Comparison of ENCODE assay signal across 8 mouse cellular contexts in the genomic region with DNA sequence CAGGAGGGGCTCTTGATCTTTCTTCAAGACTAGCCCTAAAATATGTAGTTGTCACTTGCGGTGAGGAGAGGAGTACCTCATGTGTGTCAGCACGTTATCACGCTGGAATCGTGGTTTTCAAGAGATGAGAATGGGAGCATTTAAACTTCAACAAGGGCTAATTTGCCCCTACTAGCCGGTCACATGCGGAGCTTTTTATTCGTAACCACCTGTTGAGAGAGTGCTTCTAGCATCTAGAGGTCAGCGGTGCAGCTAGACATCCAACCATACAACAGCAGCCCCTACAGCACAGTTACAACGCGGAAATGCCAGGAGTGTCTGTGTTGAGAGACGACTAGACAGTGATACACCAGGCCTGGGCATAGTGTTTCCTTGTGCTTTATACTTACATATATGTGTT. TPM values are rescaled to one million over a fixed set of nuclear protein-coding genes. Genes with fewer than 3 reads are reported as not detected.
DNase-seq lines count a peak whose midpoint lies in the region; ATAC-seq and TF ChIP-seq lines count a peak whose summit lies in the region.

No protein-coding gene starts in this region.

- no peak for TF ChIP-seq POLR2A in bone marrow macrophage, adult 2 months (IDR thresholded peaks at IDR 0.05; ENCODE audit: borderline replicate concordance, low read depth, low read length)

- peaks cover 33% of the 10 kb centered on the region for H3K36me3 ChIP-seq in heart, embryonic 13.5 days
- peaks cover 9% of the 10 kb centered on the region for H3K36me3 ChIP-seq in liver, embryonic 11.5 days (ENCODE audit: control insufficient read depth, insufficient read depth, low read length)
- peaks cover 28% of the 10 kb centered on the region for H3K36me3 ChIP-seq in stomach, embryonic 14.5 days (ENCODE audit: control insufficient read depth, insufficient read depth, low read length)

- peak overlapping the region; percentile 96 for H3K27ac ChIP-seq in layer of hippocampus, adult 2 months
- peak overlapping the region; percentile 76; the same call in 1 of the 2 replicates for H3K27ac ChIP-seq in bone marrow macrophage, adult 2 months (ENCODE audit: insufficient read depth, low read depth, low read length)
- H3K27ac ChIP-seq in heart, embryonic 13.5 days (replicated peaks) = peak overlapping the region; percentile 99
- peak overlapping the region; percentile 82; the same call in 1 of the 2 replicates for H3K27ac ChIP-seq in liver, embryonic 11.5 days (ENCODE audit: low read depth, low read length)
- peak overlapping the region; percentile 93; the same call in 1 of the 2 replicates for H3K27ac ChIP-seq in stomach, embryonic 14.5 days (ENCODE audit: low read length)

- H3K4me2 ChIP-seq in heart, embryonic 13.5 days = peak overlapping the region; percentile 72
- H3K4me2 ChIP-seq in liver, embryonic 11.5 days = peak overlapping the region; percentile 91
- peak overlapping the region; percentile 82 for H3K4me2 ChIP-seq in stomach, embryonic 14.5 days (replicated peaks; ENCODE audit: low read depth, low read length)

- no peak for ATAC-seq in heart, embryonic 13.5 days (ENCODE audit: extremely low read depth, insufficient number of reproducible peaks, low FRiP score, low TSS enrichment)
- 0 out of 2 replicates have a peak, but pooled peaks have one; percentile 11 for ATAC-seq in liver, embryonic 11.5 days (replicated peaks; ENCODE audit: low FRiP score)
- no peak for ATAC-seq in stomach, embryonic 14.5 days (ENCODE audit: insufficient number of reproducible peaks, insufficient read depth, low FRiP score, low read depth)

- WGBS in heart, embryonic 13.5 days = 1% methylated on average over 11 of the region's 11 CpGs
- 1% methylated on average over 11 of the region's 11 CpGs for WGBS in liver, embryonic 11.5 days
- WGBS in stomach, embryonic 14.5 days = under 1% methylated on average over 11 of the region's 11 CpGs

- DNase-seq in layer of hippocampus, adult 2 months (ENCODE audit: low spot score in 2 of 2) = no peak
- DNase-seq in layer of hippocampus, adult 18-20 months (ENCODE audit: low spot score in 2 of 2) = no peak
- no peak for DNase-seq in liver, embryonic 11.5 days (ENCODE audit: low spot score)
- no peak for DNase-seq in layer of hippocampus, postnatal 25 days (ENCODE audit: extremely low spot score in 1 of 2, low spot score in 1 of 2)
- no peak for DNase-seq in layer of hippocampus, postnatal 14 days (ENCODE audit: low spot score in 2 of 2)

- H3K4me3 ChIP-seq in layer of hippocampus, adult 2 months = peak overlapping the region; percentile 82
- H3K4me3 ChIP-seq in bone marrow macrophage, adult 2 months (ENCODE audit: insufficient read depth, low read length) = peak overlapping the region; percentile 89
- H3K4me3 ChIP-seq in heart, embryonic 13.5 days = peak overlapping the region; percentile 99
- peak overlapping the region; percentile 98 for H3K4me3 ChIP-seq in liver, embryonic 11.5 days (ENCODE audit: low read depth, low read length)
- peak overlapping the region; percentile 84 for H3K4me3 ChIP-seq in stomach, embryonic 14.5 days (ENCODE audit: low read depth, low read length)

- H3K9me3 ChIP-seq in heart, embryonic 13.5 days = no peaks in the 10 kb centered on the region
- no peaks in the 10 kb centered on the region for H3K9me3 ChIP-seq in liver, embryonic 11.5 days (ENCODE audit: control insufficient read depth, low read length)
- H3K9me3 ChIP-seq in stomach, embryonic 14.5 days (ENCODE audit: control insufficient read depth, low read depth, low read length) = no peaks in the 10 kb centered on the region

- no peak for TF ChIP-seq CTCF in layer of hippocampus, adult 2 months (conservative IDR thresholded peaks at IDR 0.05)
- no peak for TF ChIP-seq CTCF in bone marrow macrophage, adult 2 months (IDR thresholded peaks at IDR 0.05; ENCODE audit: low read depth, low read length)

- peaks cover 7% of the 10 kb centered on the region for H3K4me1 ChIP-seq in bone marrow macrophage, adult 2 months (ENCODE audit: control insufficient read depth, insufficient read depth, low read length)
- H3K4me1 ChIP-seq in heart, embryonic 13.5 days = peaks cover 27% of the 10 kb centered on the region
- H3K4me1 ChIP-seq in liver, embryonic 11.5 days (replicated peaks; ENCODE audit: control insufficient read depth, insufficient read depth, low read length) = peaks cover 13% of the 10 kb centered on the region
- peaks cover 2% of the 10 kb centered on the region; the same call in 1 of the 2 replicates for H3K4me1 ChIP-seq in stomach, embryonic 14.5 days (ENCODE audit: control insufficient read depth, insufficient read depth, low read length)

- peak overlapping the region; percentile 99 for H3K9ac ChIP-seq in heart, embryonic 13.5 days
- H3K9ac ChIP-seq in liver, embryonic 11.5 days (ENCODE audit: low read depth, low read length) = peak overlapping the region; percentile 96
- peak overlapping the region; percentile 86 for H3K9ac ChIP-seq in stomach, embryonic 14.5 days (replicated peaks; ENCODE audit: low read depth, low read length)

- H3K27me3 ChIP-seq in heart, embryonic 13.5 days (replicated peaks) = no peaks in the 10 kb centered on the region
- no peaks in the 10 kb centered on the region for H3K27me3 ChIP-seq in liver, embryonic 11.5 days (replicated peaks; ENCODE audit: control insufficient read depth, insufficient read depth, low read length)
- H3K27me3 ChIP-seq in stomach, embryonic 14.5 days (ENCODE audit: control insufficient read depth, insufficient read depth, low read length) = no peaks in the 10 kb centered on the region

RNA-seq across cellular contexts. Expression of a gene that starts 0.8 kb away (rescaled TPM):
- 100 to 1,000 TPM; 233 to 241 TPM for total RNA-seq in layer of hippocampus, adult 2 months (2021)
- total RNA-seq in layer of hippocampus, adult 18-20 months (2021) = 100 to 1,000 TPM; 243 to 245 TPM
- polyA plus RNA-seq in bone marrow macrophage, adult 2 months (2012; ENCODE audit: insufficient read depth, insufficient read length, missing spikeins) = 75.3 and 99.8 TPM in 2 replicates
- polyA plus RNA-seq in heart, embryonic 13.5 days (2015; fragmentation: Nextera tagmentation; extraction: Ambion mirVana) = 401 and 425 TPM in 2 replicates
- 232 and 235 TPM in 2 replicates for polyA plus RNA-seq in liver, embryonic 11.5 days (2014; fragmentation: Nextera tagmentation; extraction: Ambion mirVana)
- 197 and 198 TPM in 2 replicates for polyA plus RNA-seq in stomach, embryonic 14.5 days (2014; fragmentation: Nextera tagmentation; extraction: Ambion mirVana)
- total RNA-seq in layer of hippocampus, postnatal 25 days (2021) = 100 to 1,000 TPM; 222 to 250 TPM
- total RNA-seq in layer of hippocampus, postnatal 14 days (2021) = 100 to 1,000 TPM; 256 to 257 TPM

RNA-seq across cellular contexts. Expression of a gene that starts 34.3 kb away (rescaled TPM):
- total RNA-seq in layer of hippocampus, adult 2 months (2021) = not detected
- total RNA-seq in layer of hippocampus, adult 18-20 months (2021) = under 1 TPM in 1 of 2 experiments, not detected in 1; 0.25 TPM
- polyA plus RNA-seq in bone marrow macrophage, adult 2 months (2012; ENCODE audit: insufficient read depth, insufficient read length, missing spikeins) = 0.37 and 0.42 TPM in 2 replicates
- 0.16 and 0.32 TPM in 2 replicates for polyA plus RNA-seq in heart, embryonic 13.5 days (2015; fragmentation: Nextera tagmentation; extraction: Ambion mirVana)
- polyA plus RNA-seq in liver, embryonic 11.5 days (2014; fragmentation: Nextera tagmentation; extraction: Ambion mirVana) = 0.23 and 0.29 TPM in 2 replicates
- 0.20 and 0.43 TPM in 2 replicates for polyA plus RNA-seq in stomach, embryonic 14.5 days (2014; fragmentation: Nextera tagmentation; extraction: Ambion mirVana)
- not detected for total RNA-seq in layer of hippocampus, postnatal 25 days (2021)
- not detected for total RNA-seq in layer of hippocampus, postnatal 14 days (2021)

RNA-seq across cellular contexts. Expression of a gene that starts 41.6 kb away (rescaled TPM):
- 10 to 100 TPM; 93.5 to 99.0 TPM for total RNA-seq in layer of hippocampus, adult 2 months (2021)
- 10 to 100 TPM; 77.0 to 92.3 TPM for total RNA-seq in layer of hippocampus, adult 18-20 months (2021)
- polyA plus RNA-seq in bone marrow macrophage, adult 2 months (2012; ENCODE audit: insufficient read depth, insufficient read length, missing spikeins) = 22.2 and 35.0 TPM in 2 replicates
- 8.5 and 10.2 TPM in 2 replicates for polyA plus RNA-seq in heart, embryonic 13.5 days (2015; fragmentation: Nextera tagmentation; extraction: Ambion mirVana)
- 11.3 and 12.7 TPM in 2 replicates for polyA plus RNA-seq in liver, embryonic 11.5 days (2014; fragmentation: Nextera tagmentation; extraction: Ambion mirVana)
- polyA plus RNA-seq in stomach, embryonic 14.5 days (2014; fragmentation: Nextera tagmentation; extraction: Ambion mirVana) = 15.8 and 16.5 TPM in 2 replicates
- total RNA-seq in layer of hippocampus, postnatal 25 days (2021) = 10 to 100 TPM; 77.8 to 79.9 TPM
- 10 to 100 TPM; 55.0 to 63.7 TPM for total RNA-seq in layer of hippocampus, postnatal 14 days (2021)
